Mouse (Mus musculus): ENCODE measurements at regions not wholly inside any gene's neighbourhood (a gene's known extent, or its start where the extent isn't known, plus 50 kb on each side); places are given as distances from the start of the nearest gene placed in this dataset.

- no peaks in the 10 kb centered on the region for H3K9me3 ChIP-seq (replicated peaks; ENCODE audit: low read length)
- no peak overlapping the region for H3K9ac ChIP-seq (ENCODE audit: insufficient read depth, low read depth)
- H3K4me2 ChIP-seq (ENCODE audit: insufficient read depth, low read depth, poor library complexity, severe bottlenecking): no peak overlapping the region
- no peaks in the 10 kb centered on the region for H3K4me1 ChIP-seq (ENCODE audit: control insufficient read depth in 1 of 2, insufficient read depth in 2 of 2)
- dilution Hi-C loops (cut with MboI; ENCODE audit: extremely low pct_ligation_motif_present, extremely low pct_unique_long_range_greater_than_20kb, low sequenced_read_pairs) (no loop called here), in situ Hi-C loops (cut with MboI; ENCODE audit: low pct_ligation_motif_present, low pct_unique_long_range_greater_than_20kb, low sequenced_read_pairs) (no loop called here)
- H3K36me3 ChIP-seq (replicated peaks in 1 of 2; ENCODE audit: control insufficient read depth in 1 of 2, insufficient read depth in 1 of 2, low read length in 1 of 2): no peaks in the 10 kb centered on the region
- H3K27ac ChIP-seq (ENCODE audit: insufficient read depth, low read depth): no peak overlapping the region
- no peak for DNase-seq (ENCODE audit: extremely low read depth)
- TF ChIP-seq IRF4 (IDR thresholded peaks at IDR 0.05; ENCODE audit: low read depth, low read length): no peak
- no peak for TF ChIP-seq MYC (IDR thresholded peaks at IDR 0.05; ENCODE audit: low read depth, low read length)
- TF ChIP-seq TBP (conservative IDR thresholded peaks at IDR 0.05; ENCODE audit: low read depth, low read length): no peak
- TF ChIP-seq POLR2AphosphoS2 (IDR thresholded peaks at IDR 0.05; ENCODE audit: low read depth, low read length): no peak
- no peak for TF ChIP-seq CHD1 (IDR thresholded peaks at IDR 0.05; ENCODE audit: low read depth, low read length)
- TF ChIP-seq MEF2A (IDR thresholded peaks at IDR 0.05; ENCODE audit: borderline replicate concordance, low read depth, low read length): no peak
- no peak for TF ChIP-seq ZNF384 (IDR thresholded peaks at IDR 0.05; ENCODE audit: low read depth, low read length)
- no peak overlapping the region for H3K4me3 ChIP-seq (replicated peaks in 1 of 3; ENCODE audit: low read depth in 2 of 3, low read length in 2 of 3, poor library complexity in 1 of 3)
- no peaks in the 10 kb centered on the region for H3K79me2 ChIP-seq (replicated peaks; ENCODE audit: control insufficient read depth, extremely low read depth, insufficient read depth, poor library complexity, severe bottlenecking)
- no peaks in the 10 kb centered on the region for H3K27me3 ChIP-seq (replicated peaks)
These were observed 265.5 kb downstream of the Cmpk2 start for GRCm38 (mm10) chr12:26734558-26734897.

- H3K4me1 ChIP-seq (ENCODE audit: control insufficient read depth in 1 of 2, insufficient read depth in 2 of 2): no peaks in the 10 kb centered on the region
- H3K36me3 ChIP-seq (replicated peaks in 1 of 2; ENCODE audit: control insufficient read depth in 1 of 2, insufficient read depth in 1 of 2, low read length in 1 of 2): no peaks in the 10 kb centered on the region
- no peak overlapping the region for H3K9ac ChIP-seq (ENCODE audit: insufficient read depth, low read depth)
- no peaks in the 10 kb centered on the region for H3K27me3 ChIP-seq (replicated peaks)
- in situ Hi-C loops (cut with MboI; ENCODE audit: low pct_ligation_motif_present, low pct_unique_long_range_greater_than_20kb, low sequenced_read_pairs) (no loop called here), dilution Hi-C loops (cut with MboI; ENCODE audit: extremely low pct_ligation_motif_present, extremely low pct_unique_long_range_greater_than_20kb, low sequenced_read_pairs) (no loop called here)
- no peak for DNase-seq (ENCODE audit: extremely low read depth)
- H3K9me3 ChIP-seq (replicated peaks; ENCODE audit: low read length): no peaks in the 10 kb centered on the region
- no peak overlapping the region for H3K27ac ChIP-seq (ENCODE audit: insufficient read depth, low read depth)
- no peak overlapping the region for H3K4me3 ChIP-seq (replicated peaks in 1 of 3; ENCODE audit: low read depth in 2 of 3, low read length in 2 of 3, poor library complexity in 1 of 3)
- no peak overlapping the region for H3K4me2 ChIP-seq (ENCODE audit: insufficient read depth, low read depth, poor library complexity, severe bottlenecking)
- H3K79me2 ChIP-seq (replicated peaks; ENCODE audit: control insufficient read depth, extremely low read depth, insufficient read depth, poor library complexity, severe bottlenecking): no peaks in the 10 kb centered on the region
- TF ChIP-seq HCFC1 (IDR thresholded peaks at IDR 0.05; ENCODE audit: low read depth, low read length): no peak
- no peak for TF ChIP-seq MEF2A (IDR thresholded peaks at IDR 0.05; ENCODE audit: borderline replicate concordance, low read depth, low read length)
- no peak for TF ChIP-seq ZMIZ1 (IDR thresholded peaks at IDR 0.05; ENCODE audit: low read depth, low read length)
- TF ChIP-seq RCOR1 (conservative IDR thresholded peaks at IDR 0.05; ENCODE audit: low read depth, low read length): no peak
- no peak for TF ChIP-seq MXI1 (IDR thresholded peaks at IDR 0.05; ENCODE audit: low read depth, low read length)
- no peak for TF ChIP-seq SIN3A (IDR thresholded peaks at IDR 0.05; ENCODE audit: low read length)
- no peak for TF ChIP-seq CHD1 (IDR thresholded peaks at IDR 0.05; ENCODE audit: low read depth, low read length)
- TF ChIP-seq MAFK (IDR thresholded peaks at IDR 0.05; ENCODE audit: insufficient replicate concordance, low read length): no peak
- TF ChIP-seq ZNF384 (IDR thresholded peaks at IDR 0.05; ENCODE audit: low read depth, low read length): no peak
- TF ChIP-seq CTCF (conservative IDR thresholded peaks at IDR 0.05 in 1 of 2, IDR thresholded peaks at IDR 0.05 in 1 of 2; ENCODE audit: low read depth in 2 of 2, low read length in 2 of 2): no peak
These were observed 265.0 kb downstream of the Cmpk2 start for GRCm38 (mm10) chr12:26733822-26734557.
